Mouse (Mus musculus) ovary, postnatal 36 days (tissue): ENCODE measurements at regions not wholly inside any gene's neighbourhood (a gene's known extent, or its start where the extent isn't known, plus 50 kb on each side); places are given as distances from the start of the nearest gene placed in this dataset.

ENCODE experiments used
- DNase-seq: peaks from one replicate; pipeline ENCODE4 v3.0.0; 2022; ENCODE audit warnings: low spot score, mixed read lengths

- no peak for DNase-seq
Measured at GRCm38 (mm10) chr11:64369516-64369915, 65.6 kb upstream of the Hs3st3a1 start.

DNA sequence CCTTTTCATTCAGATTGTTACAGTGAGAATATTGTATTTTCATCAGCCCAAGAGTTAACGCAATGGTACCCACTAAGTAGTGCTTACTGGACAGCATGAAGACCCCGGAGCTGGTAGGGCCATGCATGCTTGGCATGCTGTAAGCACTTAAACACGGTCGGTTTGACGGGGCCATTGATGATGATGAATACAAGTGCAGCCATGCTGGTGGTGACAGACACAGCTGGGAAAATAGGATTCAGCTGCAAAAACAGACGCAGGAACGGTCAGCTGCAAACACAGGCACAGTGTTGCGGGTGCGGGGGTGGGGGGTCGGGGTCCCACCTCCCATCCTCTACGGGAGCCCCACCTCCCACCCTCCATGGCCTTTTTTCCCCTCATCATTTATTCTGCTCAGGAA, 99.7 kb upstream of the Hs3st3a1 start:
- no peak for DNase-seq

DNA sequence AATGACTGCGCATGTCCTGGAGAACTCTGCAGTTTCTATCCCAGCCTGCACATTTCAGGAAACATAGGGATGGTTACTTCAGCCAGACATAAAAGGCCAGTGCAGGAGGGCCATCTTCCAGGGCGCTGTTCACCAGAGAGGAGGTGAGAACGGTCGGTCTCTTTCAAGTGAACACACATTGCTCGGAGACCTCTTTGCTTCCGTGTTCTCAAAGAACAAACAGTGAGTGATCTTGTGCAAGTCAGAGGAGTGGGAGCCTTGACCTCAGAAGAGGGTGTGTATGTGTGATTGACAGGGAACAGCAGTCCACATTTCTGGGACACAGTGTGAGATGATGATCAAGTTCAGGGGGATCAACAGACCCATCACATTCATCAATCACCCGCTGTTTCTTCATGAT, 102.7 kb upstream of the Hs3st3a1 start:
- DNase-seq = no peak

- no peak for DNase-seq
Measured at GRCm38 (mm10) chr11:64331811-64332210, 103.3 kb upstream of the Hs3st3a1 start.

- DNase-seq = no peak
Measured at GRCm38 (mm10) chr11:64329129-64329528, 106.0 kb upstream of the Hs3st3a1 start.

DNA sequence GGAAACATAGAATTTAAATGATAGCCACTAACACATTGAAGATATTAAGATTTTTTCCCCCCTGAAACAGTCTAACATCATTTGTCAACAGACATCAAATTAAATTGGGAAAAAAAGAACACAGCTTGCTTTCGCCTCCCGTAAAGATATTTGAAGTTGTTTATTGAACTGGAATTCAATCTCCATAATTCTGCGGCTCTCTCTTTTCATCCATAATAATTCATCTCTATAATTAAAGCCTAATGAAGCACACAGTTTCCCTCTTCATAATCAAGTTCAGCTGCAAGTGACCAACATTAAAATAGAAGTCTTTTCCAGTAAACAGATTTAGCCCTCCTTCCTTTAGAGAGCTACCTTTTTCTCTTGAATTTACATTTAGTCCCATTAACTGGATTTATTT, 107.4 kb upstream of the Hs3st3a1 start:
- DNase-seq = no peak

DNA sequence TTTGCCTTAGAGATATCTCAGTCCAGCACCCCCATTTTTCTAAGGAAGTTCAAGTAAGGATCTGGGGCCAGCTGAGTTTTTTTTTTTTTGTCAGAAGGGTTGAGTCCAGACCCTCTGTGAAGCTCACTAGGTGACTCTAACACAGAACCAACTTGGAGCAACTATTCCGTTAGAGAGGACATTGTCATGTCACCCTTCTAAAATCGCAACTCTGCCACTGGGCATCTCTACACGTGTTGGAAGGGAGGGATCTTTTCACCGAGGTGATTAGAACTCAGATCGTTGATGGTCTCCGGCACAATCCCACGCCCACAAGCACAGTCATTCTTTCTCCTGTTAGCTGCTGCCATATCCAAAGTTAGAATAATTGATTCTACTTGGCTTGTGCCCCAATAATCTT, 108.5 kb upstream of the Hs3st3a1 start:
- no peak for DNase-seq

- DNase-seq = no peak
Measured at GRCm38 (mm10) chr11:64321900-64322425, 113.2 kb upstream of the Hs3st3a1 start.

DNA sequence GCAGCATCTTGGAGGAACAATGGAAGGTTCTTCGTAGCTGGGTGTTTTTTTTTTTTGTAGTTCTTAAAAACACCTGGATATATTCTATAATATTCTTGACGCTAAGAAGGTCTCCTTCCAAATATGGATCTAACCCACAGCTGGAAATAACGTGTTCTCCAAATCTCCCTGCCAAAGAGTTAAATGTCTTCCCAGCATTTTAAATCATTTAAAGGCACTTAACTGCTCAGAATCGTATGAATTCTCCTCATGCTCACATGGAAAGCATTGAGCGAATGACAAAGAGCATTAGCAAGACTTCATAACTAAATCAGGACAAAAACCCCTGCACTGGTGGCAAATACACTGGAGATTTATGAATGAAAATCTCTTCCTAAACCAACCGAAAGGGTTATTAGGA, 117.7 kb upstream of the Hs3st3a1 start:
- no peak for DNase-seq

- no peak for DNase-seq
Measured at GRCm38 (mm10) chr11:64314997-64315396, 120.1 kb upstream of the Hs3st3a1 start.

- DNase-seq = no peak
Measured at GRCm38 (mm10) chr11:64313241-64313640, 121.9 kb upstream of the Hs3st3a1 start.

DNA sequence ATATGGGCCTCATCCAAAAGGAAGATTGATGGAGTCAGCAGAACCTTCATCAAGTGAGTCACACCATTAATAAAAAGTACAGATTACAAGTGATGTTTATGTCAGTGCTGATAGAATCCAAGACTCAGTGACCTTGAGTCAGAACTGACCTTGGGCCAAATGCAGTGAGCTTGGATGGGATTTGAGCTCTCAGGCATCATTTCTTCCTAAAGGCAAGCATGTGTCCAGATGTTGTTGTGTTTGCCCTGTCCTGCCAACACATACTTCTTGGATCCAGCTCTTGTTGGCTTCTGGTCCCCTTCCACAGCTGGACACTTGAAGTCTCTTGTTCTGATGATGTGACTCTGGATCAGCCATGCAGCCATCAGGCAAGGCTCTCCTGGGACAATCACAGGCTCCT, 125.3 kb upstream of the Hs3st3a1 start:
- DNase-seq = no peak

GRCm38 (mm10) chr11:64297825-64298224, 137.3 kb upstream of the Hs3st3a1 start:
- no peak for DNase-seq

DNA sequence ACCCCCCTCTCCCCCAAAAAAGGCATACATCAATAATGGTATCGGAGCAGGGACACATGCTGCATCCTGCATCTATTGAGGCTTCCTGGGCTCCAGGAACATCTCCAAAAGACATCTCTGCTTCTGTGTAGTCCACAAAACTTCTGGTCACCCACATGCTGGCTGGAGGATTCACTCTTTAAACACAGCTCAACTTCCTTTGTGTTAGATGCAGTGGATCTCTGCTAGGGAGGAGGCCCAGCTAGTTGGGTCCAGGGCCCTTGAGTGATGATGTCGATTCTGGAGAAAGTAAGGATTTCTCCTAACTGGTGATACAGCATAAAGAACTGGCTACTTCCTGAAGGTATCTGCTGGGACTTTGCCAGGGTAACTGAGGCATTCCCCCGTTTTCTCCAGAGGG, 146.9 kb upstream of the Hs3st3a1 start:
- no peak for DNase-seq

DNA sequence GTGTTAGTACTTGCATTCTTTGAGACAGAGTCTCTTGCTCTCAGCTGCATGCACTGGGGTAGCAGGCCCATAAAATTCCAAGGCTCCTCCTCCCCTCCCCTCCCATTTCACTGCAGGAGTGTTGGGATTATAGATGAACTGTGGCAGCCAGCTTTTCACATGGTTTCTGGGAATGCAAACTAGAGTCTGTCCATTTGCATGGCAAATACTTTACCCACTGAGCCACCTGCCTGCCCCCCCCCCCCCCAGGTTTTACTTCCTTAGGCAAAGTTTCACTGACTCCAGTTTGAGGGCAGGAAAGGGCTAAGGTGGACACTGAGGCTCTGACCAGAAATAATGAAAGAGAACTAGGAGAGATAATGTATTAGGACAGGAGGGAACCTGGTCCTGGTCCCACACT, 147.6 kb upstream of the Hs3st3a1 start:
- DNase-seq = no peak

DNA sequence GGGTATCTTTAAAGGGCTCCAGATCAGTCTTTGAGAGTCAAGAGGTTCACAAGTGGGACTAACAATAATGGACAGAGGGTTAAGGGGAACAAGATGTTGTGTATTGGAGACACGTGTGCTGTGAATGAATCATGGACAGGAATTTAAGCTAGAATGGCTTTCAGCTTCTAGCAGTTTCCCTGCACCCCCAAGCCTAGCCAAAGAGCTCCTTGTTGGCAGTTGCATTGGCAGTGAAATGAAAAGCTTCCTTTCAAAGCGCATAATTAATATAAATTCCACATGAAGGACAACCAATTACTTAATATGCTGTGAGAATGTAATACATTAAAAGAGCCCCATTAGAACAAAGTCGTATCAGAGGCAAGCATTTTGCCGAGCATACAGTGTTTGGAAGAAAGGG, 153.4 kb upstream of the Hs3st3a1 start:
- DNase-seq = no peak

- no peak for DNase-seq
Measured at GRCm38 (mm10) chr11:64278259-64279003, 156.7 kb upstream of the Hs3st3a1 start.

DNA sequence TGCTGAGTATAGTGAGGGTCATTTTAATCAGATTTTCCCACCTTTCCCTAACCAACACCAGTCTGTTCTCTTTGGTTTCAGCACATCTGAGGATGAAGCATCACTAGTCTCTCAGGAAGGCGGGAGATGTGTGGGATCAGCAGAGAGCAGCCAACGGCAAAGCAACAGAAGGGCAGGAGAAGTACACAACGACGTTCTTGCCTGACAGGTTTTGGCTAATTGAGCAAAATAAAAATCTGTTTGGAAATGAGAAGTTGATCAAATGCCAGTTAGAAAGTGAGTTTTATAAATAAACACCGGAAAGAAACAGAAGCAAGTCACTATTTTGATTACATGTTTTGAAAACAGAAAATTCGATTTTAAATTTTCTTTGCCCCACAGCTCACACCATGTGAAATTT, 161.4 kb upstream of the Hs3st3a1 start:
- no peak for DNase-seq

- DNase-seq = no peak
Measured at GRCm38 (mm10) chr11:64273214-64273613, 161.9 kb upstream of the Hs3st3a1 start.

- DNase-seq = no peak
Measured at GRCm38 (mm10) chr11:64268121-64268520, 167.0 kb upstream of the Hs3st3a1 start.

GRCm38 (mm10) chr11:64267547-64267946, 167.6 kb upstream of the Hs3st3a1 start:
- DNase-seq = no peak

DNA sequence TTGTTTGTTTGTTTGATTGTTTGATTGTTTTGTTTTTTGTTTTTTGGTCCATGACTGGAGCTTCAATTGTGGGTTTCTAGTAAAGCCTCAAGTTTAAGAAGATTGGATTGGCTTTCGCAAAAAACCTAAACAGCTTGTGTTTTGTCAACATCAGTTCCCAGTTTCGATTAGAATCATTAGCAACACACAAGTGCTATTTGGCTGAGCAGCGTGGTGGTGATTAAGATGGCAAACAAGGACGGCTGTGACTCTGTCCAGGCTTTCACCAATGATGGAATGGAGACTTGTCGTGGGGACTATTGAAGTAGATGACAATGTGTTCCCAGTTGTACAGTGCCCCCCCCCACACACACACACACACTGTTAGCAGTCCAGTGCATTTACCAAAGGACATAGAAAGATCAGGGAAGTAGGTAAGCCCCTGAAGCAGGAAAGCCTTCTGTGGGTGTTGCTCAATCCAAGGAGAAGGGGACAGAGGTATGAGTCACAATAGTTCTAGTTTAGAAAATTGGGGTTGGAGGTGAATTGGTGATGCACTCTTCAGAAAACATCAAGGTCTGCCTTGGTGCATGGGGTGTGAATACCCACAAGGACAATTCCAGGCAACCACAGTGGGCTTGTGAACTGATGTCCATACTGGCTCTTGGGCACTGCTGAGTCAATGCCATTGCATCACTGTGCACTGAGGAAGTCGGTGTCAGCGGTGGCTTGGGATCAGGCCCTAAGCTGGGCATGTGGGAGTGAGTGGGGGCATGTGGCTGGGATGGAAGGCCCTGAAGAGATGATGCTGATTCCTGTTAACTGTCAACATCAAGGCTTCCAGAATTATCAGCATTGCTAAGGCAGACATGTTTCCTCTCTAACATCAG, 174.5 kb upstream of the Cox10 start:
- no peak for DNase-seq

DNA sequence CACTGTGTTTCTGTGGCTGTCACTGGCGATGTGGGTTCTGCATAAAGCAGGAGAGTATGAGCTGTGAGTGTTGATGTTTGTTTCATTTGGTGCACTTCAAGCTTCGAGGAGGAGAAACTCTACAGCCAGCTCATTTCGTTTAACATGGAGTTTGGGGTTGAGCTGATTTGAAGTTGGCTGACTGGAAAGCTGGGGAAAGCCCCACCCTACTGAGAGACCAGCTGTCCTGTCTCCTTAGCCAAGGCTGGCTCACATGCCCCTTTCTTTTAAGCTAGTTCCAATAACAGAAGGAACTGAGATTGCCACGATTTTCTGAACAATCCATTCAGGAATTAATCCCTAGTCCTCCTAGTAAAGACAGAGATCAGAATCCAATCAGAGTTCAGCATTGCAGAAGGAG, 157.6 kb upstream of the Cox10 start:
- DNase-seq = no peak
